Mouse (Mus musculus) hindbrain, embryonic 16.5 days (tissue): ENCODE results near the gene Plppr2. TPM values are rescaled to one million over a fixed set of nuclear protein-coding genes. Genes with fewer than 3 reads are reported as not detected.
A peak's percentile ranks its signal among the peaks of the same experiment; 100 is the strongest.

Experiments
- ATAC-seq: fragments of 200-750 bp; cut with Nextera tagmentation; 2 replicates; pipeline ENCODE4 v1.8.0; 2017; ENCODE audit warnings: moderate TSS enrichment, moderate library complexity
- H3K27ac ChIP-seq: fragments of 300-500 bp; sonication (generic); 2 replicates; pipeline ENCODE4 v1.5.1; 2014; ENCODE audit warnings: low read depth, mild to moderate bottlenecking, control low read depth, low read length, moderate library complexity
- H3K27me3 ChIP-seq: fragments of 300-500 bp; sonication (generic); replicated peaks from 2 replicates; pipeline ENCODE4 v1.6.1; 2014; ENCODE audit warnings: low read length; ENCODE audit not compliant: control insufficient read depth, insufficient read depth
- H3K36me3 ChIP-seq: fragments of 300-500 bp; sonication (generic); 2 replicates; pipeline ENCODE4 v1.6.1; 2014; ENCODE audit warnings: mild to moderate bottlenecking, low read length, moderate library complexity, mixed read lengths; ENCODE audit not compliant: control insufficient read depth, insufficient read depth
- H3K4me1 ChIP-seq: fragments of 300-500 bp; sonication (generic); 2 replicates; pipeline ENCODE4 v1.6.1; 2014; ENCODE audit warnings: low read depth, low read length; ENCODE audit not compliant: control insufficient read depth, insufficient read depth
- H3K4me2 ChIP-seq: fragments of 300-500 bp; sonication (generic); 2 replicates; pipeline ENCODE4 v1.6.1; 2014; ENCODE audit warnings: mild to moderate bottlenecking, low read length, control low read depth, moderate library complexity
- H3K4me3 ChIP-seq: fragments of 300-500 bp; sonication (generic); 2 replicates; pipeline ENCODE4 v1.5.1; 2014; ENCODE audit warnings: mild to moderate bottlenecking, low read length, control low read depth, moderate library complexity
- H3K9ac ChIP-seq: fragments of 300-500 bp; sonication (generic); 2 replicates; pipeline ENCODE4 v1.6.1; 2014; ENCODE audit warnings: low read depth, mild to moderate bottlenecking, control low read depth, low read length, moderate library complexity
- H3K9me3 ChIP-seq: fragments of 300-500 bp; sonication (generic); 2 replicates; pipeline ENCODE4 v1.6.1; 2014; ENCODE audit warnings: mild to moderate bottlenecking, low read length, moderate library complexity; ENCODE audit not compliant: control insufficient read depth
- WGBS: fragments of 180-500 bp; shearing (Covaris S2); extraction: QIAGEN DNeasy Blood & Tissue Kit; methylation state at CpG from one replicate; pipeline ENCODE4 v1.1.7; 2014; 5-methylcytosine and 5-hydroxymethylcytosine counted together
- polyA plus RNA-seq: library from polyadenylated mRNA; unstranded; fragments of >200 nt; fragmentation: Nextera tagmentation; extraction: Ambion mirVana; gene quantifications from 2 replicates; pipeline ENCODE4 v1.2.1, GENCODE M21; 2015

Gene Plppr2
- polyA plus RNA-seq, 1 experiment from 2014 or later, result 106 TPM

GRCm38 (mm10) chr9:21943046-21943445 lies 6.2 kb downstream of the Plppr2 start:
- 70% methylated on average over 12 of the region's 12 CpGs for WGBS

GRCm38 (mm10) chr9:21943638-21944037 lies 6.8 kb downstream of the Plppr2 start:
- H3K4me3 ChIP-seq, result no peak overlapping the region
- peaks cover 3% of the 10 kb centered on the region for H3K4me1 ChIP-seq
- no peak for ATAC-seq
- H3K36me3 ChIP-seq, result peaks cover 25% of the 10 kb centered on the region
- 52% methylated on average over 12 of the region's 12 CpGs for WGBS
- H3K9ac ChIP-seq, result no peak overlapping the region
- H3K27ac ChIP-seq, result no peak overlapping the region
- no peaks in the 10 kb centered on the region for H3K9me3 ChIP-seq
- no peak overlapping the region for H3K4me2 ChIP-seq
- H3K27me3 ChIP-seq, result no peaks in the 10 kb centered on the region

More at GRCm38 (mm10) chr9:21943046-21943445, 6.2 kb downstream of the Plppr2 start:
- peaks cover 23% of the 10 kb centered on the region for H3K36me3 ChIP-seq
- H3K4me3 ChIP-seq, result no peak overlapping the region
- ATAC-seq, result no peak
- no peak overlapping the region for H3K27ac ChIP-seq
- H3K4me2 ChIP-seq, result no peak overlapping the region
- H3K27me3 ChIP-seq, result no peaks in the 10 kb centered on the region
- H3K9me3 ChIP-seq, result no peaks in the 10 kb centered on the region
- H3K9ac ChIP-seq, result no peak overlapping the region
- H3K4me1 ChIP-seq, result peaks cover 9% of the 10 kb centered on the region

GRCm38 (mm10) chr9:21944267-21944666 lies 7.4 kb downstream of the Plppr2 start:
- H3K4me2 ChIP-seq, result no peak overlapping the region
- WGBS, result 21% methylated on average over 23 of the region's 23 CpGs

GRCm38 (mm10) chr9:21947540-21948130 lies 10.8 kb downstream of the Plppr2 start:
- Histone ChIP-seq H3K27ac (no peak overlapping the region), H3K9me3 (no peaks in the 10 kb centered on the region), H3K36me3 (peaks cover 13% of the 10 kb centered on the region; the same call in 1 of the 2 replicates), H3K4me1 (no peaks in the 10 kb centered on the region), H3K9ac (no peak overlapping the region), H3K4me2 (no peak overlapping the region), H3K27me3 (no peaks in the 10 kb centered on the region), H3K4me3 (no peak overlapping the region)
- WGBS, result 12% methylated on average over 28 of the region's 28 CpGs
- no peak for ATAC-seq

More at GRCm38 (mm10) chr9:21944267-21944666, 7.4 kb downstream of the Plppr2 start:
- H3K9ac ChIP-seq, result no peak overlapping the region
- H3K27me3 ChIP-seq, result no peaks in the 10 kb centered on the region
- H3K36me3 ChIP-seq, result peaks cover 25% of the 10 kb centered on the region
- no peak for ATAC-seq
- H3K9me3 ChIP-seq, result no peaks in the 10 kb centered on the region
- no peak overlapping the region for H3K4me3 ChIP-seq
- H3K4me1 ChIP-seq, result peaks cover under 1% of the 10 kb centered on the region; the same call in 1 of the 2 replicates
- no peak overlapping the region for H3K27ac ChIP-seq

GRCm38 (mm10) chr9:21948146-21948545 lies 11.3 kb downstream of the Plppr2 start:
- Histone ChIP-seq H3K27me3 (no peaks in the 10 kb centered on the region), H3K4me3 (no peak overlapping the region), H3K4me2 (no peak overlapping the region), H3K4me1 (no peaks in the 10 kb centered on the region), H3K9me3 (no peaks in the 10 kb centered on the region), H3K27ac (no peak overlapping the region), H3K36me3 (peaks cover 13% of the 10 kb centered on the region; the same call in 1 of the 2 replicates), H3K9ac (no peak overlapping the region)
- ATAC-seq, result no peak
- WGBS, result 52% methylated on average over 8 of the region's 8 CpGs

GRCm38 (mm10) chr9:21948790-21949189 lies 12.0 kb downstream of the Plppr2 start:
- WGBS, result 66% methylated on average over 6 of the region's 6 CpGs
- Histone ChIP-seq H3K27me3 (no peaks in the 10 kb centered on the region), H3K4me1 (no peaks in the 10 kb centered on the region), H3K9me3 (no peaks in the 10 kb centered on the region), H3K4me2 (no peak overlapping the region), H3K36me3 (peaks cover 13% of the 10 kb centered on the region; the same call in 1 of the 2 replicates), H3K4me3 (no peak overlapping the region), H3K9ac (no peak overlapping the region), H3K27ac (no peak overlapping the region)
- no peak for ATAC-seq

- H3K27me3 ChIP-seq, result no peaks in the 10 kb centered on the region
- no peak overlapping the region for H3K9ac ChIP-seq
- no peak overlapping the region for H3K4me2 ChIP-seq
- peaks cover 3% of the 10 kb centered on the region; the same call in 1 of the 2 replicates for H3K4me1 ChIP-seq
- H3K27ac ChIP-seq, result no peak overlapping the region
- H3K9me3 ChIP-seq, result no peaks in the 10 kb centered on the region
- no peak overlapping the region for H3K4me3 ChIP-seq
- 21% methylated on average over 11 of the region's 11 CpGs for WGBS
- no peak for ATAC-seq
- H3K36me3 ChIP-seq, result peaks cover 13% of the 10 kb centered on the region; the same call in 1 of the 2 replicates
Measured at GRCm38 (mm10) chr9:21950322-21950721, 13.5 kb downstream of the Plppr2 start.

GRCm38 (mm10) chr9:21951977-21952376 lies 15.1 kb downstream of the Plppr2 start:
- H3K4me3 ChIP-seq, result no peak overlapping the region
- peaks cover 8% of the 10 kb centered on the region for H3K4me1 ChIP-seq
- no peak overlapping the region for H3K9ac ChIP-seq
- H3K9me3 ChIP-seq, result no peaks in the 10 kb centered on the region
- peaks cover 8% of the 10 kb centered on the region; the same call in 1 of the 2 replicates for H3K36me3 ChIP-seq
- no peaks in the 10 kb centered on the region for H3K27me3 ChIP-seq
- WGBS, result 85% methylated on average over 3 of the region's 3 CpGs
- H3K4me2 ChIP-seq, result no peak overlapping the region
- ATAC-seq, result no peak
- H3K27ac ChIP-seq, result no peak overlapping the region

- Histone ChIP-seq H3K27me3 (no peaks in the 10 kb centered on the region), H3K4me3 (no peak overlapping the region), H3K9ac (no peak overlapping the region), H3K27ac (peak overlapping the region; percentile 23; the same call in 1 of the 2 replicates), H3K36me3 (no peaks in the 10 kb centered on the region), H3K4me1 (peaks cover 8% of the 10 kb centered on the region), H3K9me3 (no peaks in the 10 kb centered on the region), H3K4me2 (no peak overlapping the region)
- WGBS, result 10% methylated on average over 3 of the region's 3 CpGs
- no peak for ATAC-seq
Measured at GRCm38 (mm10) chr9:21953600-21953999, 16.8 kb downstream of the Plppr2 start.
